Mouse (Mus musculus) G1E (cell line): ENCODE results near the gene Fam104a. TPM values are rescaled to one million over a fixed set of nuclear protein-coding genes. Genes with fewer than 3 reads are reported as not detected.
A peak's percentile ranks its signal among the peaks of the same experiment; 100 is the strongest.

Experiments used
- ATAC-seq: 2 replicates; pipeline ENCODE4 v1.8.0; 2016; ENCODE audit warnings: mild to moderate bottlenecking; ENCODE audit not compliant: insufficient number of reproducible peaks, poor library complexity, low FRiP score, severe bottlenecking; ENCODE audit errors: extremely low read depth
- DNase-seq: peaks from one replicate; pipeline ENCODE4 v3.0.0; 2012; ENCODE audit warnings: low spot score
- H3K27me3 ChIP-seq: 2 replicates; pipeline ENCODE4 v1.6.1; 2012; ENCODE audit warnings: mild to moderate bottlenecking, low read length, inconsistent platforms; ENCODE audit not compliant: insufficient read depth
- H3K36me3 ChIP-seq: replicated peaks from 2 replicates; pipeline ENCODE3; 2012; ENCODE audit warnings: mild to moderate bottlenecking, inconsistent platforms
- H3K4me1 ChIP-seq: 2 replicates; pipeline ENCODE4 v1.6.1; 2012; ENCODE audit warnings: low read depth, low read length, inconsistent platforms, mixed read lengths; ENCODE audit not compliant: insufficient read depth
- H3K4me3 ChIP-seq: 2 replicates; pipeline ENCODE4 v1.5.1; 2012; ENCODE audit warnings: low read depth, mild to moderate bottlenecking, inconsistent platforms, low read length, moderate library complexity, mixed read lengths
- H3K9me3 ChIP-seq: replicated peaks from 2 replicates; pipeline ENCODE4 v1.6.1; 2012; ENCODE audit warnings: inconsistent platforms
- CTCF ChIP-seq: IDR thresholded peaks from 2 replicates; pipeline ENCODE4 v1.5.1; 2012; ENCODE audit warnings: low read depth, low read length, inconsistent platforms, mixed read lengths
- GATA1 ChIP-seq: IDR thresholded peaks from 2 replicates; pipeline ENCODE4 v1.6.1; 2012; ENCODE audit warnings: borderline replicate concordance, low read length, inconsistent platforms, mixed read lengths
- GATA2 ChIP-seq: IDR thresholded peaks from 2 replicates; pipeline ENCODE4 v1.6.1; 2012; ENCODE audit warnings: low read depth, low read length, inconsistent platforms, borderline replicate concordance
- POLR2AphosphoS5 ChIP-seq: IDR thresholded peaks from 2 replicates; pipeline ENCODE4 v1.6.1; 2012; ENCODE audit warnings: low read depth, low read length, inconsistent platforms; ENCODE audit not compliant: insufficient replicate concordance
- TAL1 ChIP-seq: conservative IDR thresholded peaks from 2 replicates; pipeline ENCODE4 v1.6.1; 2012; ENCODE audit warnings: low read depth, low read length, inconsistent platforms, mixed read lengths
- polyA plus RNA-seq: library from polyadenylated mRNA; stranded (reverse); fragments of >175 nt; gene quantifications from 2 replicates; pipeline ENCODE4 v1.2.3, GENCODE M21; 2012
- total RNA-seq, 2 experiments: library from RNA; stranded (forward) in 1 of 2; stranded (reverse) in 1 of 2; fragments of 200-1000 nt in 1 of 2; fragments of >200 nt in 1 of 2; fragmentation: Nextera tagmentation in 1 of 2; gene quantifications; 2 replicates each; pipeline ENCODE4 v1.2.3; 2014 to 2017

Fam104a gene
- total and polyA plus RNA-seq, 3 experiments, result 35.9 to 111 (median 43.8) TPM

GRCm38 (mm10) chr11:113651206-113651906 lies 32.6 kb downstream of the Fam104a start:
- H3K9me3 ChIP-seq, result no peaks in the 10 kb centered on the region
- H3K4me1 ChIP-seq, result peaks cover 41% of the 10 kb centered on the region
- TF ChIP-seq POLR2AphosphoS5 (no peak), TAL1 (peak; percentile 42; the same call in 1 of the 2 replicates)
- H3K27me3 ChIP-seq, result peaks cover 3% of the 10 kb centered on the region; the same call in 1 of the 2 replicates
- ATAC-seq (peak; percentile 56), DNase-seq (peak; percentile 47)
- H3K36me3 ChIP-seq, result peaks cover 56% of the 10 kb centered on the region
- H3K4me3 ChIP-seq, result peak overlapping the region; percentile 50; the same call in 1 of the 2 replicates

- Histone ChIP-seq H3K4me1 (peaks cover 41% of the 10 kb centered on the region), H3K9me3 (no peaks in the 10 kb centered on the region), H3K36me3 (peaks cover 38% of the 10 kb centered on the region), H3K27me3 (peaks cover 3% of the 10 kb centered on the region; the same call in 1 of the 2 replicates), H3K4me3 (peak within 1 kb of the TSS; percentile 100)
- TF ChIP-seq GATA2, result no peak
- no peak for TF ChIP-seq GATA1
- no peak for TF ChIP-seq TAL1
- no peak for TF ChIP-seq POLR2AphosphoS5
- peak; percentile 40; the same call in 1 of the 2 replicates for ATAC-seq
- peak; percentile 87 for DNase-seq
These were observed 34.4 kb downstream of the Fam104a start, which contains the start of gene Slc39a11 for GRCm38 (mm10) chr11:113649353-113650210. TSS of gene Slc39a11 (minus strand) at chr11:113650079.

- Histone ChIP-seq H3K36me3 (peaks cover 30% of the 10 kb centered on the region), H3K27me3 (peaks cover 3% of the 10 kb centered on the region; the same call in 1 of the 2 replicates), H3K4me3 (peak within 1 kb of the TSS; percentile 100), H3K9me3 (no peaks in the 10 kb centered on the region), H3K4me1 (peaks cover 42% of the 10 kb centered on the region)
- TF ChIP-seq GATA2 (no peak), POLR2AphosphoS5 (no peak), TAL1 (no peak), CTCF (no peak), GATA1 (no peak)
- ATAC-seq (no peak), DNase-seq (no peak)
These were observed 35.1 kb downstream of the Fam104a start, which contains the start of gene Cog1 for GRCm38 (mm10) chr11:113648690-113649352. TSS of gene Cog1 (plus strand) at chr11:113649169.

- Histone ChIP-seq H3K27me3 (peaks cover 3% of the 10 kb centered on the region; the same call in 1 of the 2 replicates), H3K9me3 (no peaks in the 10 kb centered on the region), H3K4me1 (peaks cover 46% of the 10 kb centered on the region), H3K4me3 (no peak overlapping the region; the same call in 1 of the 2 replicates), H3K36me3 (peaks cover 24% of the 10 kb centered on the region)
- ATAC-seq (peak; percentile 58), DNase-seq (peak; percentile 66)
- TF ChIP-seq CTCF (peak; percentile 89), GATA2 (no peak)
These were observed 35.8 kb downstream of the Fam104a start for GRCm38 (mm10) chr11:113648152-113648551.

GRCm38 (mm10) chr11:113645181-113645580 lies 38.8 kb downstream of the Fam104a start:
- Histone ChIP-seq H3K36me3 (no peaks in the 10 kb centered on the region), H3K4me1 (peaks cover 25% of the 10 kb centered on the region), H3K27me3 (peaks cover 3% of the 10 kb centered on the region; the same call in 1 of the 2 replicates), H3K9me3 (no peaks in the 10 kb centered on the region), H3K4me3 (no peak overlapping the region)
- TF ChIP-seq CTCF (0 out of 2 replicates have a peak, but pooled peaks have one; percentile 2), GATA1 (no peak), TAL1 (no peak), GATA2 (no peak)
- no peak for ATAC-seq
- DNase-seq, result no peak

- Histone ChIP-seq H3K9me3 (peaks cover 15% of the 10 kb centered on the region), H3K36me3 (no peaks in the 10 kb centered on the region), H3K4me3 (no peak overlapping the region), H3K27me3 (no peaks in the 10 kb centered on the region), H3K4me1 (0 out of 2 replicates have a peak, but pooled peaks cover 3% of the 10 kb centered on the region)
- DNase-seq, result no peak
- ATAC-seq, result no peak
- TF ChIP-seq TAL1 (no peak), GATA2 (no peak), CTCF (no peak), POLR2AphosphoS5 (no peak), GATA1 (no peak)
These were observed 45.3 kb downstream of the Fam104a start for GRCm38 (mm10) chr11:113638680-113639079.
